Mouse (Mus musculus): ENCODE measurements at regions not wholly inside any gene's neighbourhood (a gene's known extent, or its start where the extent isn't known, plus 50 kb on each side); places are given as distances from the start of the nearest gene placed in this dataset.

DNA sequence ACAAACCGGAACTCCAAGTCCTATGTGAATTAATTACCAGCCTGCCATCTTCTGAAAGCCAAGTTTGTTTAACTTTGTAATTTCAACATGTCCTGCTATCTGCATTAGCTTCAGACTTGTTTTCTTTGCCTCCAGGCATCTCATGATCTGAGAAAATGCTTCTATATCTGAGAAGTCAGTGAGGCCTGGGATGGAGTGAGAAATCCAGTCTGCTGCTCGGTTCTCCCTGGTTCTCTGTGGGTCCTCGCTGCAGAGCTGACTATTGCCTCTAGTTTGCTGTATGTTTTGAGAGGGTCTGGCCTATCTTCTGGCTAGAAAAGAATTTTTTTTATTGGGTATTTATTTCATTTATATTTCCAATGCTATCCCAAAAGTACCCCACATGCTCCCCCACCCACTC lies 57.0 kb downstream of the Mex3b start:
- TF ChIP-seq POLR2A (IDR thresholded peaks at IDR 0.05; ENCODE audit: borderline replicate concordance, extremely low read depth, insufficient read depth, insufficient read length, poor library complexity, severe bottlenecking) (no peak), CTCF (IDR thresholded peaks at IDR 0.05; ENCODE audit: borderline replicate concordance, extremely low read depth, insufficient read depth, insufficient read length) (no peak)

Measured in brain, embryonic 14.5 days (tissue).